Mouse (Mus musculus) right cerebral cortex, postnatal 36 days (tissue): ENCODE measurements around the gene Mag.
"Not testable (repeated sequence)": the region's sequence is repeated elsewhere in the genome, so short reads cannot be mapped to it uniquely, and the experiment has no call there.

Experiments
- DNase-seq, 2 experiments: peaks; one replicate each; pipeline ENCODE4 v3.0.0; 2022; ENCODE audit warnings: low spot score in 2 of 2, mixed read lengths in 1 of 2

The Mag gene

GRCm38 (mm10) chr7:30914732-30915131 is at the start of gene Mag:
Mag (minus strand) TSS chr7:30914873.
- no peak for DNase-seq

GRCm38 (mm10) chr7:30964366-30964765 is 49.7 kb upstream of the Mag start:
- DNase-seq: no peak

- DNase-seq: no peak
These were observed 48.2 kb upstream of the Mag start for GRCm38 (mm10) chr7:30962862-30963261.

GRCm38 (mm10) chr7:30959786-30960349 is 45.2 kb upstream of the Mag start:
- no peak for DNase-seq

- no peak for DNase-seq
These were observed 44.3 kb upstream of the Mag start for GRCm38 (mm10) chr7:30958866-30959487.

- no peak for DNase-seq
These were observed 43.6 kb upstream of the Mag start for GRCm38 (mm10) chr7:30958109-30958865.

GRCm38 (mm10) chr7:30957367-30957783 is 42.7 kb upstream of the Mag start:
- DNase-seq: peak; percentile 81 to 88

GRCm38 (mm10) chr7:30956756-30957366 is 42.2 kb upstream of the Mag start, which contains the start of gene Usf2:
Usf2 (minus strand) TSS chr7:30956803.
- peak; percentile 74 to 77 for DNase-seq

GRCm38 (mm10) chr7:30956357-30956751 is 41.7 kb upstream of the Mag start:
- DNase-seq: no peak

- DNase-seq: peak; percentile 55 to 68
These were observed 41.1 kb upstream of the Mag start for GRCm38 (mm10) chr7:30955584-30956356.

GRCm38 (mm10) chr7:30954971-30955520 is 40.4 kb upstream of the Mag start:
- DNase-seq: no peak

GRCm38 (mm10) chr7:30954036-30954435 is 39.4 kb upstream of the Mag start:
- no peak for DNase-seq

- DNase-seq: no peak
These were observed 38.8 kb upstream of the Mag start for GRCm38 (mm10) chr7:30953459-30953858.

GRCm38 (mm10) chr7:30952441-30953265 is 38.0 kb upstream of the Mag start:
- no peak for DNase-seq

GRCm38 (mm10) chr7:30949902-30950301 is 35.2 kb upstream of the Mag start:
- DNase-seq: not testable (repeated sequence)

GRCm38 (mm10) chr7:30945876-30946275 is 31.2 kb upstream of the Mag start:
- DNase-seq: no peak

- DNase-seq: not testable (repeated sequence)
These were observed 30.8 kb upstream of the Mag start for GRCm38 (mm10) chr7:30945466-30945865.

GRCm38 (mm10) chr7:30944706-30945105 is 30.0 kb upstream of the Mag start:
- not testable (repeated sequence) for DNase-seq

GRCm38 (mm10) chr7:30943909-30944635 is 29.4 kb upstream of the Mag start, which contains the start of gene Hamp:
Hamp (minus strand) TSS chr7:30944032.
- no peak for DNase-seq

- DNase-seq: not testable (repeated sequence)
These were observed 27.7 kb upstream of the Mag start for GRCm38 (mm10) chr7:30942365-30942764.
